Mouse (Mus musculus) adrenal gland, postnatal 14 days (tissue): ENCODE results near the gene Foxq1. TPM values are rescaled to one million over a fixed set of nuclear protein-coding genes. Genes with fewer than 3 reads are reported as not detected.

ENCODE experiments used
- DNase-seq: peaks from one replicate; pipeline ENCODE4 v3.0.0; 2021; ENCODE audit warnings: mixed read lengths
- long read RNA-seq, 2 experiments: library from polyadenylated mRNA; stranded (forward); transcript quantifications; one replicate each; pipeline ENCODE4 v2.0.0; 2021
- total RNA-seq: library from RNA; stranded (reverse); gene quantifications from 2 replicates; pipeline ENCODE4 v1.2.3, GENCODE M21; 2021

The Foxq1 gene
- 0.15 and 3.7 TPM in 2 replicates for total RNA-seq
- long read RNA-seq, experiment 1: 0 reads
- long read RNA-seq, experiment 2, full-length matches to known transcripts: 7 of 7 reads
- long read RNA-seq, experiment 2, partial matches to known transcripts: 0 of 7 reads
- long read RNA-seq, experiment 2, other reads (novel, unspliced or antisense): 0 of 7 reads

- DNase-seq: no peak
These were observed at the start of gene Foxq1 for GRCm38 (mm10) chr13:31555834-31556233. Foxq1 (plus strand) TSS chr13:31556134.

DNA sequence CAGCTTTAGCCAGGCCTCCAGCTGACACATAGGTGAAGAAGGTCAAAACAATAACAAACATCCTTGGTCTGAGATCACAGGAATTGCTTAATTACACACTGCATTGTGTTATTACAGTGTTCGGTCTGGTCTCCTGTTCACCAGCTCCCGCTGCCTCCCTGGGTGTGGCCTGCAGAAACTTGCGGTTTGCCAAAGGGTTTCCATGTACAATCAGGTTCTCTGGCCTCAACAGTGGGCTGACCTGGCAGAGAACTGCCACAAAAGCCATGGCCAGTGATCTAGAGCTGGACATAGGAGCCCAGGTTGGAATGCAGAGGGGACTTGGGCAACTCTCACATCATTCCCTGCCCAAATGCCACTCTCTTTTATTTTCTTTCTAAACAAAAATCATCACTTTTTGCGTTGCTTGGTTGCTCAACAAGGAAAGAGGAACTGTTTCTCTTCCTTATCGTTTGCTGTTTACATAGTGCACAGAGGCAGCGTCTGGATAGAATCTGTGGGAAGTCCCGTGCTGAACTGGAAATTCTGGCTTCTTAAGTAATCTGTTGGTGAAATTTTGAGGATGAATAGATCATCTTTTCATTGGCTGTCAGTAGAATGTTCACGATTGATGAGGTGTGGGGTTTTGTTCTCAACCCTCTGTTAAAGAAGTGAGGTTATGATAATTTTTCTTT lies 49.3 kb upstream of the Foxq1 start:
- no peak for DNase-seq

DNA sequence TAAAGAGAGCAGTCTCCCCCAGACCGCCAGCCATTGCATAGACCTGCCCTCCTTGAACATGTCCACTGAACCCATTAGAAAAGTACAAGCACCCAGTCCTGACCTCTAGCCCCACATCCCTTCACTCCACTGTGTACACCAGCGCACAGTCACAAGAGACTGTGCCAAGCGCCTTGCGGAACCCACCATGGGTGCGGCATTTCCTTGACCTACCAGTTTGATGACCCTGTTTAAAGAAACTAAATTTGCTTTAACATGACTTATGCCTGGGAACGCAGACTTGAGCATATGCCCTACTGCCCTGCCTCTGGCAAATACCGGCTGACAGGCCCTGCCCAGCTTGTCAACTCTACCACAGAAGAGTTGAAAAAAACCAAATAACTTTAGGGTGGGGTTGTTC lies 40.7 kb upstream of the Foxq1 start:
- no peak for DNase-seq

- peak; percentile 78 for DNase-seq
These were observed 37.5 kb upstream of the Foxq1 start for GRCm38 (mm10) chr13:31518411-31518886.

DNA sequence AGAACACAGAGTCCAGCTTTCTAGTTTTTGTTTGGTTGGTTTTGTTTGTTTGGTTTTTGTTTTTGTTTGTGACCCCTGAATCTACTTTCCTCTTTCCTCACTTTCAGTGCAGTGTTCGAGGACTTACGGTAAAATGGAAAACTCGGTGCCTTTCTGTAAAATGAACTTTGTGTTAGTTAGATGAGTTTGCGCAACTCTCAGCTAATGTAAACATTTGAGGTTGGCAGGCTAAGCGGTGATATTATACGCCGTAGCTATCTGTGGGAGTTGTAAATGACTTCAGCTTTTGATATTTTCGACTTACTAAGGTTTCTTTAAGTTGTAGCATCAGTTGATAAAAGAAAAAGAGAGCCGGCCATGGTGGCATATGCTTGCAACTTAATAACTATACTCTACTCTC lies 37.0 kb upstream of the Foxq1 start:
- no peak for DNase-seq

DNA sequence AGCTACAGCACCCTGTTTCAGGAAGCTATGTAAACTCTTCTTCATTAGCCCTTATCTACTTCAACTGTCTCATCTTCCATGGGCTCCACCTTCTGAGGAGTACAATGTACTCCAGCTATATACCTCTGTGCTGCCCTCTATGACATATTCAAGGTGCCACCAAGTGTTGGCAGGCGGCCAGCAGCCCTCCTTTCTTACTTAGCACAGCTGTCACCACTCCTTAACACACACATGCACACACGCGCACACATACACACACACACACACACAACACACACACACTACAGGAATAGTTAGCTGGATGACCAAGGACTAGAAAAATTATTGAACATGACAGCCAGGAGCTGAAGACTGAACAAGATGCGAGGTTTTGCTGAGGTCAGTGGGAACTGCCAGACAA lies 31.0 kb upstream of the Foxq1 start:
- DNase-seq: no peak

- DNase-seq: no peak
These were observed 24.7 kb upstream of the Foxq1 start for GRCm38 (mm10) chr13:31531186-31531585.

- no peak for DNase-seq
These were observed 24.3 kb upstream of the Foxq1 start for GRCm38 (mm10) chr13:31531651-31532061.

DNA sequence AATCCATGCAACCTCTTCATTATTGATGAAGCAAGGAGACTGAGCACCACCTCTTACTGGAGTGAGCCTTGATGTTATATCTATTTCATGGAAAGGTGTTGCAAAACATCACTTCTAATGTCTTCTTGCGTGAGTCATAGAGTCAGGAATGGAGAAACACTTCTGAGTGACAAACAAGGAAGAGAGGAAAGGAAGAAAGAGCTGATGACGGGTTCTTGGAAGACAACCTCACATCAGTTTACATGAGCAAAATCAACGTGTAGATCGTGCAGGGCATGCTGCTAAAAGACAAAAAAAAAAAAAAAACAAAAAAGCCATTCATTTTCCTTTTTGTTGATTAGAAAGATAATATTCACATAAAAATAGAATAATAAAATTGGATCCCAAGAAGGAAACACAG lies 21.2 kb upstream of the Foxq1 start:
- no peak for DNase-seq

DNA sequence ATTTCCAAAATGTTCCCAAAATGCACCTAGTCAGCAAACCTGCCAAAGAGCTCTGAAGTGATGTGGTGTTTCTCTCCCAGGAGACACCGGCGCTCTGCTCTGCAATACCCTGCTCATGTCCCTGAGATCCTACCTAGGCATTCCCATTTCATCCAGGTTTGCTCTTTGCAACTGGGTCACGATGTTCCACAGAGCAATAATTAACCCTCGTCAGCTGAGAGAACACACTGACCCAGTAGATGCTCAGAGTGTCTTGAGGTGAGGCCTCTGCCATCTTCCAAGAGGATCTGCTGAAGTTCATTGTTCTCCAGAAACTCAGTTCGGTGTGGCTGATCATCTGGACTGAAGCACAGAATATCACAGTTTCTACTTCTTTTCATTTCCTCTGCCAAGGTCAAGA lies 12.9 kb upstream of the Foxq1 start:
- DNase-seq: no peak

DNA sequence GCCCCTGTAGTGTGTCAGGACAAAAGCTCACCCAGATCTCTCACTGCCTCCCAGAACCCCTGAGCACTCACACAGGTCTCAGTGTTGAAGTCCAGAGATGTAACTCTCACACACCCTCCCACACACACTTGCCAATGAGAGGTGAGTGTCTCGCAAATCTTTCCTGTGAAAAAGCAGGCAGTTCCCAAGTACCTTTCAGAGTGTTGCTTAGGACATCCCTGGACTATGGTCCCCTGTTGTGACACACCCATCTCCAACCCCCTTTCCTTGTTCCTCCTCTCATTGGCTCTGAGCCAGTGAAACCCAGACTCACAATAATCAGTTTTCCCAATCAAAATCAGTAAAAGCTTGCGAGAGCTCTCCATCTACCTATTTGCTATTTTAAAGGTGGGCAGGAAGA lies 9.2 kb upstream of the Foxq1 start:
- DNase-seq: no peak

DNA sequence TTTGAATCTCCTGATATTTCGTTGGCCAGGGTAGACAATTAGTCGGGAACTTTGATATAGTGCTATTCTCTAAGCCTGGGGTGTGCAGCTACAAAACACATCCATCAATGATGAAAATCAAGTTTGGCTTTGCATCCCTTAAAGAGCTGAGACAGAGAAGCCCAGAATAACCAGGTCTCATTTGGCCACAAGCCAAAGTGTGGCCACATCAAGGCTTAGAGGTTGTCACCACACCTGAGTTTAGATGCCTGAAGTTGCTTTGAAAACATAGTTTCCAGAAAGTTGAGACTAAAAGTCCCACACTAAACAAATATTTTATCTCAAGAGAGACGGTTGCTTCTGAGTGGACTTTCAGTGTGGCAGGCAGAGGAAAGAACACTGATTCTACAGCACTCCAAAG lies 8.7 kb upstream of the Foxq1 start:
- no peak for DNase-seq

DNA sequence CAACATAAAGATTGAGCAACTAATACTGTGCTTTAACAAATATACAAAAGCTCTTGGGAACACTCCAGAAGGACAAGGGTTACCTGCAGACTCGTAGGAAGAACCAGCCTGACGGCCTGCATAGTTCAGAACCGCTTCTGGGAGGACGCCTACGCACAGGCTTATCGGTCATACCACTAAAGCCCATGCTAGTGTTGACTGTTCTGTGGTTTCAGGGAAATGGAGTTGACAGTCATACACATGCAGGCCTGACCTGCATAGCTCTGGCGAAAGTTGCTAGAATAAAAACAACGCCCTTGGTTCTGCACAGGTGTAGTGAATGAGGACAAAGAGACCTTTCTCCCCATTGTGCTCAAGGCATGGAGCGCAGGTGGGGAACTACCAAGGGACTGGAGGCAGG lies 8.3 kb upstream of the Foxq1 start:
- DNase-seq: no peak

- DNase-seq: no peak
These were observed 1.2 kb downstream of the Foxq1 start for GRCm38 (mm10) chr13:31556964-31557767.

DNA sequence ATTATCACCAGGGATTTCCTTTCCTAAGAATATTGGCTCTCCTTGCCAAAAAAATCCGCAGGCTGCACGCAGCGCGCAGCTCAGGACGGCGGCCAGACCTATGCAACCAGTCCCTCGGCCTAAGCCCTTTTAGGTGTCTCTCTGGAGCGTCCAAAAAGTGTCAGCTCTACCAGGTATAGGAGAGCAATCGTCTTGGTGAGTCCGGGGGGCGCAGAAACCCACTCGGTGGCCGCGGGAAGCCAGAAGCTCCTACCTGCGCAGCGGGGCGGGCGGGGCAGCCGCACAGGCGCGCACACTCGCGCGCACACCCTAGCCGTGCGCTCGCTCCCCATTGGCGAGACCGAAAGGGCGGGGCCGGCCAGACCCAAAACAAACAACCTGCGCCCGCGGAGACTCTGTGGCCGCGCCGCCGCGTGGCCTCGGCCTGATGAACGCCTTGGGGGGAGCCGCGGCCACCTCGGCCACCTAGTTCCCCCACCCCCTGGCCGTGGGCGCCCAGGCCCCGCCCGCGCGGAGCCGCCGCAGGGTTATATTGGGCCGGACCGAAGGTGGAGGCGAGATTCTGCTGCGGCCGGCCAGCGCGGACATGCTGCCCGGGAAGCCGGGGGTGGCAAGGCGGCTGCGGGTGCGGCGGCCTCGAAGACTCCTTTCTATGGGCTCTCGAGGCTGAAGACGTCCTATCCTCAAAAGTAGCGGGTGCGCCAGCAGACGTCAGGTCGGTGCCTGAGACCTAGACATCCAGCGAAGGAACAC lies 2.0 kb downstream of the Foxq1 start:
- DNase-seq: peak; percentile 53

- DNase-seq: peak; percentile 38
These were observed 2.8 kb downstream of the Foxq1 start, which contains the start of gene A530084C06Rik for GRCm38 (mm10) chr13:31558521-31559418. A530084C06Rik (minus strand) TSS chr13:31559333.

GRCm38 (mm10) chr13:31559419-31560144 lies 3.6 kb downstream of the Foxq1 start:
- peak; percentile 80 for DNase-seq

DNA sequence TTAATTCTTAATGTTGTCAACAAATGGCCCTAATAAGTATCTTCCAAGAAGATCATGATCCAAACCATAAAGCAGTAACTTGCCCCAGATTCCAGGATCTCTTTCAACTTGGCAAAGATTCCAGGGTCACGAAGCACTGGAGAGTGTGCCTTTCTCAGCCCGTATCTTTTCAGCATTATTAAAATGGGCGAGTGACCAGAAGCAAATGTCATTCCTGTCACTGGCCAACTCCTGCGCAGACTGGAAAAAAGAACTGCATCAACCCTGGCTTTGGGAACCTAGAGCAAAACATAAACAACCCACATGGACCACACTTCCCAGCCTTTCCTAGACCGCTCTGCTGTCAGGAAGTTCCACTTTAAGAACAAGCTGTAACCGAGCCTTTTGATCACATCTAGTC lies 8.5 kb downstream of the Foxq1 start:
- no peak for DNase-seq

DNA sequence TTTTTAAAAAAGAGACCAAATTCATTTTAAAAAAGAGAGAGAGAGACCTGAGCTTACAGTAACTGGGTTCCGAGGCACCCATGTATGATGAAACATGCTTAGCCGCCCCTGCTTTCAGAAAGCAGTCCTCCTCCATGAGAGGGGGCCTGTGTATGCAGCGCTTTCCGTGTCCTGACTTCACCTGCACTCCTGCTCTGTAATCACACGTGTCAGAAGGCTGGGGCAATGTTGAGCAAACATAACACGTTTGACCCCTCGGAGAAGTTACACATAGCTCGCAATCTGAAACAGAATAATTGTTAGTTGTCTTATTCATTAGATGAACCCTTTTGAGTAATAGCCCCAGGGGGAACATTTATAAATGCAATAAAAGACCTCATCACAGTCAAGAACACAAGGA lies 11.2 kb downstream of the Foxq1 start:
- no peak for DNase-seq

GRCm38 (mm10) chr13:31567617-31568294 lies 11.8 kb downstream of the Foxq1 start:
- no peak for DNase-seq
